Mouse (Mus musculus): ENCODE data around the gene 1700001F09Rik. TPM values are rescaled to one million over a fixed set of nuclear protein-coding genes. Genes with fewer than 3 reads are reported as not detected.
"Not testable (repeated sequence)": the region's sequence is repeated elsewhere in the genome, so short reads cannot be mapped to it uniquely, and the experiment has no call there.

1700001F09Rik gene
- not detected in 2 replicates for polyA plus RNA-seq (2012; rRNA removed)

GRCm38 (mm10) chr14:43347711-43348110 lies at the start of gene 1700001F09Rik:
TSS of gene 1700001F09Rik (minus strand) at chr14:43347811.
- not testable (repeated sequence) for DNase-seq (ENCODE audit: low read depth)

DNA sequence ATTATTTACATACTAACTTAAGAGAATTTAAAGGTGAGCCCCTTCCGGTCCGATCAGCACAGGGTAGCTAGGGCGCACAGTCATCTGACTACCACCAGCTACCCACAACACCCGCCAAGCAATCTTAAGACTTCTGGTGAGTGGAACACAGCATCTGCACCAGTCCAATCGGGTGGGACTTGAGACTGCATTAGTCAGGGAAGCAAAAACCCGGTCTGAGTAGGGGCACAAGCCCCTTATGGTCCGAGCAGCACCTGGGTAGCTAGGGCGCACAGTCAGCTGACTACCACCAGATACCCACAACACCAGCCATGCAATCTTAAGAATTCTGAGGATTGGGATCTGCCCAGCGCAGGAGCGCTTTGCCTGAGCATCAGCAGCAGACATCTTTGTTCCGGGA lies 14.1 kb upstream of the 1700001F09Rik start:
- not testable (repeated sequence) for DNase-seq (ENCODE audit: low read depth)

DNA sequence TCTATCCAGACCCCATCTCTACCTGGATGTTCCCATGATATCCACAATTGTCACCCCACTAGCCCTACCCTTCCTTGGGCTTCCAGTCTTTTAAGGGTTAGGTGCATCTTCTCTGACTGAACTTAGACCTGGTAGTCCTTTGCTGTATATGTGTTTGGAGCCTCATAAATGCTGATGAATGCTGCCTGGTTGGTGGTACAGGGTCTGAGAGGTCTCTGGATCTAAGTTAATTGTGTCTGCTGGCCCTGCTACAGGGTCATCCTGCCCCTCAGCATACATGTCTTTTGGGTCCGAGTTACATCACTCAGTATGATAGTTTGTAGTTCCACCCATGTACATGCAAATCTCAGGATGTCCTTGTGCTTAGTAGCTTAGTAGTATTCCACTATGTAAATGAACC lies 11.6 kb upstream of the 1700001F09Rik start:
- DNase-seq (ENCODE audit: low read depth) = not testable (repeated sequence)

- not testable (repeated sequence) for DNase-seq (ENCODE audit: low read depth)
These were observed 9.9 kb upstream of the 1700001F09Rik start for GRCm38 (mm10) chr14:43357496-43357895.

DNA sequence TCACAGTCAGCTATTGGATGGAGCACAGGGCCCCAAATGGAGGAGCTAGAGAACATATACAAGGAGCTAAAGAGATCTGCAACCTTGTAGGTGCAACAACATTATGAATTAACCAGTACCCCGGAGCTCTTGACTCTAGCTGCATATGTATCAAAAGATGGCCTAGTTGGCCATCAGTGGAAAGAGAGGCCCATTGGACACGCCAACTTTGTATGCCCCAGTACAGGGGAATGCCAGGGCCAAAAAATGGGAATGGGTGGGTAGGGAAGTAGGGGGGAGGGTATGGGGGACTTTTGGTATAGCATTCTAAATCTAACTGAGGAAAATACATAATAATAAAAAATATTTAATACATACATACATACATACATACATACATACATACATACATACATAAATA lies 5.3 kb upstream of the 1700001F09Rik start:
- DNase-seq (ENCODE audit: low read depth) = not testable (repeated sequence)

GRCm38 (mm10) chr14:43337646-43338045 lies 10.0 kb downstream of the 1700001F09Rik start:
- DNase-seq (ENCODE audit: low read depth) = not testable (repeated sequence)

DNA sequence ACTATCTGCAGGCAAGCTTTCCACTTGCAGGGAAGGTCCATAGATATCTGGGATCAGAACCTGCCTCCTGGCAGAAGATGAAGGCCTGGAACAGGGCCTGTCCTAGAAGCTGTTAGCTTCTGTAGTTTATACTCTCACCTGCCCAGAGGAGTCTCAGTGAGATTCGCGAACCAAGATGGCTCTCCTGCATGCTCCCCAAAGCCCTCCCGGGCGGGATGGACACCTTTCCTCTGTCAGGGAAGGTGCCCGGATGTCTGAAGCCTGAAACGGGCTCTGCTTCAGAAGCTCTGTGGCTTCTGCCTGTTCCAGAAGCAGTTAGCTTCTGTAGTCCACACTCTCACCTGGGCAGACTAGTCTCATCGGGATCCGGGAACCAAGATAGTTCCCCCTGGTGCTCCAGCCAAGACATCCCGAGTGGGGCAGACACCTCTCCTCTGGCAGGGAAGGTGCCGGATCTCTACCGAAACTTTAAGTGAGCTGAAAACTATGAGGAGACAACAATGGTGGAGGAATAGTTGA lies 16.2 kb downstream of the 1700001F09Rik start:
- DNase-seq (ENCODE audit: low read depth) = not testable (repeated sequence)

DNA sequence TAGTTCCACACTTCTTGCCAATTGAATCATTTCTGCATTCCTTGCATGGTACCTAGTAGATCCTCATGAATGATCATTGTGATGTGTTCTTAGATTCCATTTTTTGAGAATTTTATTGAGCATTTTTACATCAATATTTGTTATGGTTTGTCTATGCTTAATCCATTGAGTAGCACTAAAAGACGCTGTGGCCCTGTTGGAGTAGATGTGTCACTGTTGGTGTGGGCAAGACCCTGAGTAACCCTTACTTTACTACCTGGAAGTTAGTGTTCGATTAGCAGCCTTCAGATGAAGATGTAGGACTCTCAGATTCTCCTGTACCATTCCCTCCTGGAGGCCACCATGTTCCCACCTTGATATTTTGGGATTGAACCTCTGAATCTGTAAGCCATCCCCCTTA lies 19.0 kb downstream of the 1700001F09Rik start:
- not testable (repeated sequence) for DNase-seq (ENCODE audit: low read depth)

DNA sequence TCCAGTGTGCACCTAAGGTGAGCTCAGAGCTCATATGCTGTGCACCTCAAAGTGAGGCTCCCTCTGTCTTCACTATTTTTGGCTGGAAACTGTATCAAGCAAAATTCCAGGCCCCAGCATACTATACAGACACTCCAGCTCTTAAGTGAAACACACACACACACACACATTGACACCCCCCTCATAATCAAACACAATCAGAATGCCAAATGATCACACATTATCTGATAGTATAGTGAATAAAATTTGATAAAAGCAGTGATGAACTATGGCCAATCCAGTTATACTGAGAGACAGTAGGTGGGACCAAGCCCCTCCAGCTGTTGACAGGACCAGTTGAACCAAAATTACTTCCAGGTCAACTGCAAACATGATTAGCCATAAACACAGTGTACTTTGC lies 28.1 kb downstream of the 1700001F09Rik start:
- DNase-seq (ENCODE audit: low read depth) = not testable (repeated sequence)

- DNase-seq (ENCODE audit: low read depth) = not testable (repeated sequence)
These were observed 54.1 kb downstream of the 1700001F09Rik start, which contains the start of gene Gm8127 for GRCm38 (mm10) chr14:43293503-43293902. TSS of gene Gm8127 (minus strand) at chr14:43293832.

Other genes starting within 250 kb of the 1700001F09Rik start
- gene Gm8104, start 247.2 kb downstream of the 1700001F09Rik start, polyA plus RNA-seq (2012; rRNA removed) = not detected in 2 replicates
- gene Gm7233, start 167.9 kb downstream of the 1700001F09Rik start, polyA plus RNA-seq (2012; rRNA removed) = not detected in 2 replicates
- gene Gm8122, start 112.5 kb downstream of the 1700001F09Rik start, polyA plus RNA-seq (2012; rRNA removed) = not detected in 2 replicates
- 0.20 TPM in 1 of 2 replicates, not detected in the other for gene Gm8126, start 89.2 kb downstream of the 1700001F09Rik start, polyA plus RNA-seq (2012; rRNA removed)
- gene Gm9732, start 72.8 kb downstream of the 1700001F09Rik start, polyA plus RNA-seq (2012; rRNA removed) = 0.14 and 0.34 TPM in 2 replicates
- not detected in 2 replicates for gene Gm8127, start 54.0 kb downstream of the 1700001F09Rik start, polyA plus RNA-seq (2012; rRNA removed)
- gene Gm8138, start 68.5 kb upstream of the 1700001F09Rik start, polyA plus RNA-seq (2012; rRNA removed) = not detected in 2 replicates
- gene Gm5799, start 195.8 kb upstream of the 1700001F09Rik start, polyA plus RNA-seq (2012; rRNA removed) = 0.19 TPM in 1 of 2 replicates, not detected in the other
- not detected in 2 replicates for gene Gm17654, start 231.3 kb upstream of the 1700001F09Rik start, polyA plus RNA-seq (2012; rRNA removed)

All from gonadal fat pad, adult 2 months (tissue).